Mouse (Mus musculus) megakaryocyte, embryonic 14.5 days (primary cell): Measurements from ENCODE around the gene Gm525.

Source experiments
- FLI1 ChIP-seq: IDR thresholded peaks from 2 replicates; pipeline ENCODE4 v1.6.1; 2012; ENCODE audit warnings: low read length, inconsistent platforms, mixed read lengths
- GATA1 ChIP-seq: IDR thresholded peaks from 3 replicates; pipeline ENCODE4 v1.6.1; 2012; ENCODE audit warnings: mixed read lengths, low read length, inconsistent platforms, borderline replicate concordance

GRCm38 (mm10) chr11:89130856-89131255 lies 57.2 kb downstream of the Gm525 start:
- no peak for TF ChIP-seq GATA1
- no peak for TF ChIP-seq FLI1
